Mouse (Mus musculus): ENCODE results near the gene Mgat4d. TPM values are rescaled to one million over a fixed set of nuclear protein-coding genes. Genes with fewer than 3 reads are reported as not detected.

The Mgat4d gene
- not detected in 2 replicates for polyA plus RNA-seq (2015; fragmentation: Nextera tagmentation; extraction: Ambion mirVana)

DNA sequence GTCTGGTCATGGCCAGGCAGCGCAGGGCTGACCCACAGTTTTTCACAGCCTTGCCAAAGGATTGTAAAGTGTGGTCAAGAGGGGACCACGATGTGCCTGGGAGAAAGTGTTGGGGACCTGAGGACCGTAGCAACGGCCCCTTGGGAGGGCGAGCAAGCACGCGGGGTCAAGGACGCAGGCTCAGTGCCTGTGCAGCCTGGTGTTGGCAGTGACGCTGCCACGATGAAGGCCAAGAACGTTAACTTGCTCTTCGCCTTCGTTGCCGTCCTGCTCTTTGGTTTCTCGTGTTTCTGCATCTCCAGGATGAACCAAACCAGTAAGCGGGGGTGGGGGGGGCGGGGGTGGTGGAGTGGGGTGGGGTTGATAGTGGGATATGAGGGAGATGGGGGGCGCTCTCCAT lies at the start of gene Mgat4d:
Gene Mgat4d, plus strand, starts transcription at position 209 of the 400 bp plus-strand sequence.

DNA sequence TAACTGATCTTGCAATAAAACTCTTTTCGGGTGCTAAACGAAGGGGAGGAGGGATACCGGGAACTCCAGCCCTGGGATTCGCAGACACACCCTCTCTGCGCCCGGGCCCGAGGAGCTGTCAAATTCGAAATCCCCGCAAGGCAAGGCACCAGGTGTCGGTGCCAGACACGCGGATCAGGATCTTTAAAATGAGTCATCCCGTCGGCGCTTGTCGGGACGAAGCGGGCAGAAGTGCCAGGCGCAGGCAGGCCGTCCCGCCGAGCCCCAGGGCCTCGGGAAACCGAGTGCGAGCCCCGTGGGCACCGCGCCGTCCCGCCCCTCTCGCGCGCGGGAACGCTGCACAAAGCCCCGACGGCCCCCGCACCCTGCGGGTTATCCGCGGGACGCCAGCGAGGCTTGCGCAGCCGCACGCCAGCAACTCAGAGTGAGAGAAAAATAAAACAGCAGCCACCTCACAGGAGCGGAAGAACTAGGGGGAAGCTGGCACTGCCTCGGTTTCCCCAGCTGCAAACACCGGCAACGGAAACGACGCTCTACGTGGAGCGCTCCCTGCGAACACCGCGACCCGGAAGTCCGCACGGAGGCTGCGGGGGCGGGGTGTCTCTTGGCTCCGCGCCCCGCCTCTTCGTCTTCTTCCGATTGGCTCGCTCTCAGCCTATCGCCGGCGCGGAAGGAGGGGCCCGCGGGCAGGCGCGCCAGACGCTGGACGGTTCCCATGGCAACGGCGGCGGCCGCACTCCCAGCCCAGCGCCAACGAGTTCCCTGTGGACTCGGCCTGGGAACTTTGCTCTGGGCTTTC lies 16.2 kb upstream of the Mgat4d start, which contains the start of gene Elmod2:
Gene Elmod2, minus strand, starts transcription at position 588 of the 799 bp plus-strand sequence.

DNA sequence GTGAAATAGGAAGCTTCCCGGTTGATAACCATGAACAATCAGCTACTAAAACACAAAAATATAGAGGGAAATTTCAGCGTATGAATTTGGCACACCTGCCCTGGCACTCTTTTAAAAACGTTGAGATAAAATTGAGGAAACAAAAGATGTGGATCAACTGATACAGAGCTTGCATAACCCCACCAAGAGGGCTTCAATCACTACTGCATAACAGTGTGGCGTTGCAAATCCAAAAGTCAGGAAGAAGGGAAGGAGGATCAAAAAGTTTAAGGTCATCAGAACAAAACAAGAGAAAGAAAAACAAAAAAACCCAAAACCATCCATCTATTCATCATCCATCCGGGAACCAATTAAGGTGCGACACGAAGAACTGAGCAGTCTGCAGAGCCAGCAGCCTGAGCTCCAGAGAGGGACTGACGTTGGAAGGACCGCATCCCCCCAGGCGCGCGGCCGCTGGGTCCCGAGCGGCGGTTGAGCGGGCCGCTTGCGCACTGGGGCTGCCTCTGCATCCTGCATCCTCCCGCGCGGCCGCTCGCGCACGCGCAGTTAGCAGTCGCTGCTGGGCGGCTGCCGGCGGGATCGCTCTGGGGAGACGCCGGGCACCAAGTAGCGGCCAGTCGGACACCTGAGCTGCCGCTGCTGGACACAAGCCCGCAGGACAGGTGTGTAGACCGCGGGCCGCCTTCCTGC lies 41.2 kb downstream of the Mgat4d start, which contains the start of gene Clgn:
Gene Clgn, plus strand, starts transcription at position 552 of the 690 bp plus-strand sequence.

Other genes with a start within 250 kb of the Mgat4d start
- 0.49 and 0.55 TPM in 2 replicates for gene Tbc1d9, start 183.1 kb upstream of the Mgat4d start, polyA plus RNA-seq (2015; fragmentation: Nextera tagmentation; extraction: Ambion mirVana)
- gene Gm10645, start 182.3 kb upstream of the Mgat4d start, polyA plus RNA-seq (2015; fragmentation: Nextera tagmentation; extraction: Ambion mirVana): 0.51 TPM in 2 replicates
- gene Ucp1, start 58.1 kb upstream of the Mgat4d start, polyA plus RNA-seq (2015; fragmentation: Nextera tagmentation; extraction: Ambion mirVana): 0.16 TPM in 1 of 2 replicates, not detected in the other
- 5.0 and 5.8 TPM in 2 replicates for gene Elmod2, start 16.0 kb upstream of the Mgat4d start, polyA plus RNA-seq (2015; fragmentation: Nextera tagmentation; extraction: Ambion mirVana)
- gene Clgn, start 41.4 kb downstream of the Mgat4d start, polyA plus RNA-seq (2015; fragmentation: Nextera tagmentation; extraction: Ambion mirVana): not detected in 2 replicates
- gene Scoc, start 109.9 kb downstream of the Mgat4d start, polyA plus RNA-seq (2015; fragmentation: Nextera tagmentation; extraction: Ambion mirVana): 54.2 and 62.0 TPM in 2 replicates
- not detected in 2 replicates for gene Olfr370, start 187.3 kb downstream of the Mgat4d start, polyA plus RNA-seq (2015; fragmentation: Nextera tagmentation; extraction: Ambion mirVana)
- 696 and 775 TPM in 2 replicates for gene Ndufb7, start 218.2 kb downstream of the Mgat4d start, polyA plus RNA-seq (2015; fragmentation: Nextera tagmentation; extraction: Ambion mirVana)